Mouse (Mus musculus): ENCODE results near the gene Mdp1.

DNA sequence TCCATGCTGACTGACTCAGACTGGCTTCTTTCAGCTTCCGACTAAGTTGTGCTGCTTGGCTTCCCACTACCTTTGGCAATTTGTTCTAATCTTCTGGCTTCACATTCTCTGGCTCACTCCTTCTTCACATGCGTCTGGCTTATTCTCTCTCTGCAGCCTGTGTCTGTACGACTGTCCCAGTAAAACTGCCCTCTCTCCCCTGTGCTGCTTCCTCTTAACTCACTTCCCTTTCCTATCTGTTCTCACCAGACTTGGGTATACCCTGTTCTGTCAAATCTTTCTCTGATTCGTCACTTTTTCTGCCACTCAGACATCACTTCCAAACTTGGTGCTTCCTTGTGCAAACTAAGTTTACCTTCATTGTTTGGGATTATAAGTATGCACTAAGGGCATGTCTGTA, 36.9 kb upstream of the Mdp1 start:
- TF ChIP-seq CTCF (IDR thresholded peaks at IDR 0.05; ENCODE audit: low read depth) = no peak
- TF ChIP-seq EP300 (IDR thresholded peaks at IDR 0.05; ENCODE audit: low read depth) = no peak

All from liver, postnatal 0 days (tissue).